Mouse (Mus musculus): ENCODE measurements around the gene Slc9a3r2.

DNA sequence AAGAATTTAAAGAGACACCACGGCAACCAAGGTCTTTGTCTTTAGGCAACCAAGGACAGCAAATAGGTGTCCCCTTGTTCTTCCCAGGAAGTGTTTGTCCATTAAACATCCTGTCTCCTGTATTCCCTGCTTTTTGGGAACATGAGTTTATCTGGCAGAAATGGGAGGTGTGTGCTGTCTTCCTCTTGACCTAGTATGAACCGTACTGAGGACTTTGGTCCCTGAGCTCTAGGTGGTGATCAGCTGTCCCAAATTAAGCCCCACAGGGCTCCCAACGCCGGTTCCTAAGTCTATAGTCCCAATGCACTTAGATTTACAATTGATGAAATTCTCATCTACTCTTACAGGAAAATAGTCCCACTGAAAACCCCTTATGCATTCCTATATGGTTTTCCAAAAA is 639 bp upstream of the Slc9a3r2 start:
- TF ChIP-seq CTCF (IDR thresholded peaks at IDR 0.05; ENCODE audit: low read depth) (no peak), EP300 (optimal IDR thresholded peaks at IDR 0.05) (no peak)

Measured in stomach, postnatal 0 days (tissue).